Mouse (Mus musculus) limb, embryonic 11.5 days (tissue): ENCODE measurements around the gene Dync2li1. TPM values are rescaled to one million over a fixed set of nuclear protein-coding genes. Genes with fewer than 3 reads are reported as not detected.

Experiments
- ATAC-seq: fragments of 200-750 bp; cut with Nextera tagmentation; 2 replicates; pipeline ENCODE4 v1.8.0; 2017; ENCODE audit warnings: low read depth; ENCODE audit not compliant: insufficient number of reproducible peaks, low FRiP score, low TSS enrichment
- DNase-seq: peaks from one replicate; pipeline ENCODE4 v3.0.0-alpha.2; 2015; ENCODE audit warnings: low spot score
- H3K27ac ChIP-seq: fragments of 300-500 bp; sonication (generic); replicated peaks from 2 replicates; pipeline ENCODE4 v1.5.1; 2014; ENCODE audit warnings: low read depth, mild to moderate bottlenecking, low read length
- H3K27me3 ChIP-seq: fragments of 300-500 bp; sonication (generic); 2 replicates; pipeline ENCODE4 v1.6.1; 2014; ENCODE audit warnings: mild to moderate bottlenecking, low read length, mixed read lengths; ENCODE audit not compliant: control insufficient read depth, insufficient read depth
- H3K36me3 ChIP-seq: fragments of 300-500 bp; sonication (generic); 2 replicates; pipeline ENCODE4 v1.6.1; 2014; ENCODE audit warnings: mild to moderate bottlenecking, low read length, moderate library complexity, mixed read lengths; ENCODE audit not compliant: control insufficient read depth, insufficient read depth
- H3K4me1 ChIP-seq: fragments of 300-500 bp; sonication (generic); 2 replicates; pipeline ENCODE4 v1.6.1; 2014; ENCODE audit warnings: low read length, mixed read lengths; ENCODE audit not compliant: control insufficient read depth, insufficient read depth
- H3K4me2 ChIP-seq: fragments of 300-500 bp; sonication (generic); 2 replicates; pipeline ENCODE4 v1.6.1; 2014; ENCODE audit warnings: low read depth, mild to moderate bottlenecking, moderate library complexity; ENCODE audit not compliant: severe bottlenecking
- H3K4me3 ChIP-seq: fragments of 300-500 bp; sonication (generic); 2 replicates; pipeline ENCODE4 v1.5.1; 2014; ENCODE audit warnings: low read depth, low read length
- H3K9ac ChIP-seq: fragments of 300-500 bp; sonication (generic); 2 replicates; pipeline ENCODE4 v1.6.1; 2014; ENCODE audit warnings: mild to moderate bottlenecking, low read length
- H3K9me3 ChIP-seq: fragments of 300-500 bp; sonication (generic); 2 replicates; pipeline ENCODE4 v1.6.1; 2016; ENCODE audit warnings: low read length; ENCODE audit not compliant: control insufficient read depth
- WGBS: fragments of 180-500 bp; shearing (Covaris S2); extraction: QIAGEN DNeasy Blood & Tissue Kit; methylation state at CpG from one replicate; pipeline ENCODE4 v1.1.7; 2014; 5-methylcytosine and 5-hydroxymethylcytosine counted together
- polyA plus RNA-seq: library from polyadenylated mRNA; unstranded; fragments of >200 nt; fragmentation: Nextera tagmentation; extraction: Ambion mirVana; gene quantifications from 2 replicates; pipeline ENCODE4 v1.2.1, GENCODE M21; 2014

The Dync2li1 gene
- polyA plus RNA-seq, 1 experiment from 2014 or later = 42.0 TPM

DNA sequence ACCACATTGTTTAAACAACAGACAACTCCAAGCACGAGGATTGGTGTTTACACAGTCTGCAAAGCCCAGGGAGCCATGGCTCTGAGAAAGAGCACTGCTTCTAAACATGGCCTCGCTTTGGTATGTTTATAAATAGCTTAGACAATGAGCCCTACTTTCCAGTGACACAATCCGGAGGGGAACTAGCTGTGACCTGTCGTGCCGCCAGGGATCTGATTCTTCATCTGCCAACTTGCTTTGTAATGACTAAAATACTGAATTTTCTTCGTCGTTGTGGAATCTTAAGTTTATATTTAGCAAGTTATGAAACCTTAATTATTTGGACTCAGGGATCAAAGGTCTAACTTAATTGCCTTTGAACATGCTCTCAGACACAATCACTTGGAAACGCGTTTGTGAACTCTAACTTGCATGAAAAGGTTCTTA, 23.1 kb upstream of the Dync2li1 start:
- DNase-seq (no peak), ATAC-seq (no peak)
- WGBS = 73% methylated on average over 9 of the region's 9 CpGs

DNA sequence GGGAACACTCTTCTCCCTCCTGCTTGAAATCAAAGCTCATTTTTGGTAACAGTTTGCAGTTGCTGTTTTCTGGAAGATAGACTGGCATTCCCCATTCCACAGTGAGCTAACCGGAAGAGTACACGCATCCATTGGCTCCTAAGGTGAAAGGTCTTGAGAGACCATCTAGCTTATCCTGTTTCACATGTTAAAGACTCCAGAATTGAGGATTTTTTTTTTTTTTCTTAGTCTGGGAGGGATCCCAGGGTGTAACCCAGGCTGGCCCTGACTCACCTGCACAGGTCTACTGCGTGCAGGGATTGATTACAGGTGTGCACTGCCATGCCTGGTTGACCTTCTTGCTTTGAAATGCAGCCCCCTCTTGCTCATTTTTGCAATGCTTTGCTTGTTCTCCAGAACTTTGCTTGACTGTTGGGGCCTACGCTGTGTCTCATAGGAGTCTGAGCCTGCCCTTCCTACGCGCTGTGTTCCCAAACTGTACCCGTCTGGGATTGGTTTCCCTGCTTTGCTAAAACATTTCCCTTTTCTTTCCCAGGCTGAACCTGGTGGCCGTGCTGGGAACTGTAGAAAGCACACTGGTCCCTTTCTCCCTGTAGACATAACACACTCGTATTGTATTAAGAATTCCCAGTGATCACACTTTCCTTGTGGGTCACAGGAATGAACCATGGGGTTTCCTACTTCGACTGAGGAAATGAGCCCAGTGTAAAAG, 22.4 kb upstream of the Dync2li1 start:
- H3K9me3 ChIP-seq = no peaks in the 10 kb centered on the region
- DNase-seq (no peak), ATAC-seq (no peak)
- no peak overlapping the region for H3K4me3 ChIP-seq
- H3K27me3 ChIP-seq = no peaks in the 10 kb centered on the region
- no peaks in the 10 kb centered on the region for H3K36me3 ChIP-seq
- H3K27ac ChIP-seq = no peak overlapping the region
- H3K4me1 ChIP-seq = no peaks in the 10 kb centered on the region
- 92% methylated on average over 10 of the region's 10 CpGs for WGBS
- H3K4me2 ChIP-seq = no peak overlapping the region
- H3K9ac ChIP-seq = no peak overlapping the region

More for the DNA sequence above, 23.1 kb upstream of the Dync2li1 start:
- no peak overlapping the region for H3K9ac ChIP-seq
- H3K4me3 ChIP-seq = no peak overlapping the region
- no peaks in the 10 kb centered on the region for H3K36me3 ChIP-seq
- no peaks in the 10 kb centered on the region for H3K9me3 ChIP-seq
- no peaks in the 10 kb centered on the region for H3K4me1 ChIP-seq
- no peak overlapping the region for H3K27ac ChIP-seq
- no peaks in the 10 kb centered on the region for H3K27me3 ChIP-seq
- no peak overlapping the region for H3K4me2 ChIP-seq

DNA sequence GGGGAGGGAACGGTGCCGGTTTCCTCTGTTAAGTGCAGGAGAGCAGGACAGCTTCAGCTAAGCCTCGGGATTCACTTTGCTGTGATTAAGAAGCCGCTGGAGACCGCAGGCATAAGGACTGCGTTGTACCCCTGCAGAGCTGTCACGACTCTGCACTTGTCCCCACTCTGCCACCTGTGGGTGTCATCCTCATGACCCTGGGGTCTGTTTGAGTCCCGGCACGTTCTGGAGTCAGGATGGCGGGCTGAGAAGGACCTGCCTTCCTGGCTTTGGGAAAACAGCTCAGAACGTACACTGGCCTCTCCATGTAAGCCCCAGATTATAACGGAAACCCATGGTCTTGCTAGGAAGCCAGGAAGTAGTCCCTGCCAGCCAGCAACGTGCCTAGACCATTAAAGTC, 19.3 kb upstream of the Dync2li1 start:
- Histone ChIP-seq H3K9ac (no peak overlapping the region), H3K27me3 (no peaks in the 10 kb centered on the region), H3K36me3 (no peaks in the 10 kb centered on the region; the same call in 1 of the 2 replicates), H3K27ac (no peak overlapping the region), H3K9me3 (no peaks in the 10 kb centered on the region), H3K4me2 (no peak overlapping the region), H3K4me1 (peaks cover 2% of the 10 kb centered on the region), H3K4me3 (no peak overlapping the region)
- 48% methylated on average over 13 of the region's 13 CpGs for WGBS
- DNase-seq (no peak), ATAC-seq (no peak)

DNA sequence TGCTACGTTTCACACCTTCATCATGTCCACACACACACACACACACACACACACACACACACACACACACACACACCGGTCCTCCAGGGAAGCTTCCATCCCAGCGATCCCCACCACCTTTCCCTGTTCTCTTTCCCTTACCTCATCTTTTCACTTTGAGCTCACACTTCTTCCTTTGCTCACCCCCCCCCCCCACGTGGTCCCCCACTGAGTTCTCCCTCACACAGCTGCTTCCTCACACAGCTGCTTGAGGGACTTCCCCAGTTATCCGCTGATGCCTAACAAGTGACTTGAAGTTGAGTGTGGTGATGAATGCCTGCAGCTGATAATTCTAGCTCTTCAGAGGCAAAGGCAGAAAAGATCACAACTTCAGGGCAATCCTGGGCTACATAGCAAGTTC, 18.7 kb upstream of the Dync2li1 start:
- no peaks in the 10 kb centered on the region; the same call in 1 of the 2 replicates for H3K36me3 ChIP-seq
- no peak for ATAC-seq
- DNase-seq = no peak
- H3K9ac ChIP-seq = no peak overlapping the region
- H3K4me1 ChIP-seq = peaks cover 4% of the 10 kb centered on the region
- WGBS = 65% methylated on average over 5 of the region's 5 CpGs
- no peak overlapping the region for H3K4me2 ChIP-seq
- H3K9me3 ChIP-seq = no peaks in the 10 kb centered on the region
- no peak overlapping the region for H3K27ac ChIP-seq
- H3K27me3 ChIP-seq = no peaks in the 10 kb centered on the region
- H3K4me3 ChIP-seq = no peak overlapping the region

DNA sequence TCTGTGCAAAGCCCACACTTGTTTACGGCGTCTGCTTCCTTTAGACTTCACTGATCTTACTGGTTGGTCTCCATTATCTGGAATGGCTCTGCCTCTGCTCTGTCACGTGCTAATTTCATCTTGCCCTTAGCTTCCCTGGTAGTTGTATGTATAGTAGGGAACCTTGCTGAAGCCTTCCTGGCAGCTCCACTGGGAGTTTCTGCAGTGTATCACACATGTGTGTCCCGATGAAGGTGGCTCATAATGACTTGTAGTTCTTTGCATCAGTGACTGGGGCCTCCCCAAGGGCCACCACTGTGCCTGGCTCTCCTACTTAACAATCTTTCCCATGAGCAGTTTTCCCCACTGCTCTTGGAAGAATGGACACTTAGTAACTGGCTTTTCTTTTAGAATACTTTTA, 17.7 kb upstream of the Dync2li1 start:
- Histone ChIP-seq H3K4me2 (no peak overlapping the region), H3K36me3 (peaks cover 2% of the 10 kb centered on the region; the same call in 1 of the 2 replicates), H3K27me3 (no peaks in the 10 kb centered on the region), H3K27ac (no peak overlapping the region), H3K9ac (no peak overlapping the region), H3K9me3 (no peaks in the 10 kb centered on the region), H3K4me3 (no peak overlapping the region), H3K4me1 (peaks cover 4% of the 10 kb centered on the region)
- DNase-seq (no peak), ATAC-seq (no peak)
- 70% methylated on average over 4 of the region's 4 CpGs for WGBS

DNA sequence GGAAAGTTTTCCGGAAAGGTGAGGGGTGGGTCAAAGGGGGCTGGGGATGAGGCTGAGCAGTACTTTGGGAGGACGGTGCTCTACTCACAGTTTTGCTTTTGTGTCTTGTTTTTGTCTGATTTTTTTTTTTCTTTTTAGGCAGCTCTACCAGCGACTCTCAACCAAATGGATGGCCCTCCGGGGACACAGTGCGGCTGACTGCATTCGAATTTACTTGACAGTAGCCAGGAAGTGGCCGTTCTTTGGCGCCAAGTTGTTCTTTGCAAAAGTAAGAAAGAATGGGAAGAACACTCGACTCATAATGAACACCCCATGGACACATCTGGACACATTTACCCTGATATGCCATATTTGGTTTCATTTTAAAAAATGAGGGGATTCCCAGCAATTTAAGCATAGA, 14.8 kb upstream of the Dync2li1 start:
- 79% methylated on average over 9 of the region's 9 CpGs for WGBS
- Histone ChIP-seq H3K4me1 (peaks cover 4% of the 10 kb centered on the region), H3K27ac (no peak overlapping the region), H3K9ac (no peak overlapping the region), H3K4me3 (no peak overlapping the region), H3K27me3 (no peaks in the 10 kb centered on the region), H3K4me2 (no peak overlapping the region), H3K9me3 (no peaks in the 10 kb centered on the region), H3K36me3 (peaks cover 3% of the 10 kb centered on the region)
- DNase-seq = no peak
- no peak for ATAC-seq

DNA sequence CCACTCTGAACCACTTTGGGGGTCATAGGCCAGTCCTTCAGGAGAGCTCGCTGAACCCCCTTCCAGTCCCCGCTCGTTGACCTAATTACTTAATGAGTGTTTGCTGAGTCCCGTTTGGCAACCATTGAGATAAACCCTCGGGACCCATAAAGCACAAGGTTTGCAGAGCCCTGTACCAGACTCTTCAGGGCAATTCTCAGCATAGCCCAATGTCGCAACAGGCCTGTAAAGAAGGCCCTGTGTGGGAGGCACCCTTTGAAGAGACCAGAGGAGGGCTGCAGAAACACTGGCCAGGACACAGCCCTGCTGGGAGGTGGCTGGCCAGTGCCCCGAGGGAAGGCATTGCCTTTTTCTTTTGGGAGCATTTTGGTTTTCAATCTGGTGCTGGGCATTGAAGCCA, 14.3 kb upstream of the Dync2li1 start:
- H3K9ac ChIP-seq = no peak overlapping the region
- WGBS = 32% methylated on average over 7 of the region's 7 CpGs
- no peak overlapping the region for H3K4me2 ChIP-seq
- no peaks in the 10 kb centered on the region for H3K27me3 ChIP-seq
- no peak overlapping the region for H3K4me3 ChIP-seq
- DNase-seq (no peak), ATAC-seq (no peak)
- H3K4me1 ChIP-seq = peaks cover 4% of the 10 kb centered on the region
- no peaks in the 10 kb centered on the region for H3K9me3 ChIP-seq
- no peak overlapping the region for H3K27ac ChIP-seq
- H3K36me3 ChIP-seq = peaks cover 3% of the 10 kb centered on the region

DNA sequence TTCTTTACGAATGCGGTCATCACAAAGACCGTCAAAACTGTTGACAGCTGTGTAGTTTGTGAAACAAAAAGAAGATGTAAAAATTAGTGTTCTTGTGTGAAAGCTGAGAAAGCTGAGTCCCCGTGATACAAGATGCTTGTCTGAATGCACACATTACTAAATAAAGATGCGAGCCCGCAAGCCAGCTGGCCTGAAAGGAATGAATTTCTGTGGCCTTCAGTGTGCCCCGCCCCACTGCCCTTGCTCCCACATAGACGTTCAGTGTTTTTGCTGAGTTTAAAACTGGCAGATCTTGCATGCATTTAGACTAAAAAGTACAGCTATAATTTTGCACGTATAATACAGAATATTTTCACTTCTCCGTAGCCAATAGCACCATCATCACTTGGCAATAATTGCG, 10.5 kb upstream of the Dync2li1 start:
- no peak for DNase-seq

More for the DNA sequence above, 10.5 kb upstream of the Dync2li1 start:
- Histone ChIP-seq H3K4me2 (no peak overlapping the region), H3K9ac (no peak overlapping the region), H3K27ac (no peak overlapping the region), H3K4me3 (no peak overlapping the region), H3K9me3 (no peaks in the 10 kb centered on the region), H3K27me3 (no peaks in the 10 kb centered on the region), H3K36me3 (peaks cover 3% of the 10 kb centered on the region), H3K4me1 (peaks cover 4% of the 10 kb centered on the region)
- WGBS = 90% methylated on average over 11 of the region's 11 CpGs
- no peak for ATAC-seq
